Mouse (Mus musculus) intestine, embryonic 15.5 days (tissue): ENCODE data around the gene Zfp408. TPM values are rescaled to one million over a fixed set of nuclear protein-coding genes. Genes with fewer than 3 reads are reported as not detected.

Experiments used
- ATAC-seq: fragments of 200-750 bp; cut with Nextera tagmentation; 2 replicates; pipeline ENCODE4 v1.8.0; 2017; ENCODE audit warnings: moderate TSS enrichment, moderate library complexity
- H3K27ac ChIP-seq: fragments of 300-500 bp; sonication (generic); 2 replicates; pipeline ENCODE4 v1.5.1; 2015; ENCODE audit warnings: mild to moderate bottlenecking, inconsistent platforms
- H3K27me3 ChIP-seq: fragments of 300-500 bp; sonication (generic); replicated peaks from 2 replicates; pipeline ENCODE4 v1.6.1; 2015; ENCODE audit warnings: inconsistent platforms
- H3K36me3 ChIP-seq: fragments of 300-500 bp; sonication (generic); 2 replicates; pipeline ENCODE4 v1.6.1; 2015; ENCODE audit warnings: inconsistent platforms
- H3K4me1 ChIP-seq: fragments of 300-500 bp; sonication (generic); replicated peaks from 2 replicates; pipeline ENCODE4 v1.6.1; 2015; ENCODE audit warnings: inconsistent platforms
- H3K4me2 ChIP-seq: fragments of 300-500 bp; sonication (generic); replicated peaks from 2 replicates; pipeline ENCODE4 v1.6.1; 2015; ENCODE audit warnings: mild to moderate bottlenecking, inconsistent platforms
- H3K4me3 ChIP-seq: fragments of 300-500 bp; sonication (generic); replicated peaks from 2 replicates; pipeline ENCODE4 v1.5.1; 2015; ENCODE audit warnings: inconsistent platforms
- H3K9ac ChIP-seq: fragments of 300-500 bp; sonication (generic); 2 replicates; pipeline ENCODE4 v1.6.1; 2015; ENCODE audit warnings: inconsistent platforms
- H3K9me3 ChIP-seq: fragments of 300-500 bp; sonication (generic); 2 replicates; pipeline ENCODE4 v1.6.1; 2016; ENCODE audit warnings: inconsistent platforms
- whole genome bisulfite sequencing: fragments of 180-500 bp; shearing (Covaris S2); methylation state at CpG from one replicate; pipeline ENCODE4 v1.1.7; 2015; 5-methylcytosine and 5-hydroxymethylcytosine counted together
- polyA plus RNA-seq: library from polyadenylated mRNA; unstranded; fragments of >200 nt; fragmentation: Nextera tagmentation; extraction: Ambion mirVana; gene quantifications from 2 replicates; pipeline ENCODE4 v1.2.1, GENCODE M21; 2015

The Zfp408 gene
- 7.8 and 8.0 TPM in 2 replicates for polyA plus RNA-seq

DNA sequence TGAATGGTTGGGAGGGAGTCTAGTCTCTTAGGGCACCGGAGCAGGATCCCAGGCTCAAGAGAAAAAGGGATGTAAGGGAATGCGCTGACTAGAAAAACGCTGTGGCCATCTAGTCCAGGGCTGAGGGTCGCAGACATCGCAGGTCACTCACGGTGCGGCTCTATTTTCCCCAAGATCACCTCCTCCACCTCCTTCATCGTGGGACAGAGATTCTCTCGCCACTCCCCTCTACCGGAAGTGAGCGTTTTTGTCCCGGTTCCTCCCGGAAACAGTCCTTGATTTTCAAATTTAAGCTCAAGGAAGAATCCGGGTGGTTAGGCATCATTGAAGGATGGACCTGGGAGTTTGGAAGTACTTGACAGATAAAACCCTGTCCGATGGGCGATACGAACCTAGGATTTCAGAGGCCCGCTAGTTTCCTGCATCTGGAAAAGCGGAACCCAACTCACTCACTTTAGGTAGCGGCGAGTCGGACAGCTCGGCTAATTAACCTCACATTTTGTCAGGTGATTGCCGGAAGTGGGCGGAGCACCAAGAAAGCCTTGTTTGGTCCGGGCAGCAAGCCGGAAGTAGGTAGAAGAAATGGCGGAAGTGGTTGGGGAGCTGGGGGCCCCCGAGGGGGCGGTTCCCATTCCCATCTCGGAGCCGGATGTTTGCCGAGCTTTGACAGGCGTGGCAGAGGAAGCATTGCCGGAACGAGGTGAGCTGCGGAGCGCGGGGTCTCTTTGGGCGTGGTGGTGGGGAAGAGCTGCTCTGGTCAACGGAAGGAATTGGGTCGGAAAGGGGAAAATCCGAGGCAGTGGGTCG lies at the start of gene Zfp408, which contains the start of gene Arhgap1:
Zfp408 (minus strand) TSS at position 239 of the 807 bp plus-strand sequence.
Arhgap1 (plus strand) TSS at position 308 of the 807 bp plus-strand sequence.
- WGBS = under 1% methylated on average over 44 of the region's 44 CpGs
- Histone ChIP-seq H3K9me3 (no peaks in the 10 kb centered on the region), H3K4me3 (peak within 1 kb of the TSS; percentile 90), H3K27me3 (no peaks in the 10 kb centered on the region), H3K27ac (peak within 1 kb of the TSS; percentile 87), H3K36me3 (peaks cover 41% of the 10 kb centered on the region), H3K4me1 (peaks cover 16% of the 10 kb centered on the region; the same call in 1 of the 2 replicates), H3K9ac (peak within 1 kb of the TSS; percentile 90), H3K4me2 (peak within 1 kb of the TSS; percentile 94)
- peak; percentile 96 for ATAC-seq

DNA sequence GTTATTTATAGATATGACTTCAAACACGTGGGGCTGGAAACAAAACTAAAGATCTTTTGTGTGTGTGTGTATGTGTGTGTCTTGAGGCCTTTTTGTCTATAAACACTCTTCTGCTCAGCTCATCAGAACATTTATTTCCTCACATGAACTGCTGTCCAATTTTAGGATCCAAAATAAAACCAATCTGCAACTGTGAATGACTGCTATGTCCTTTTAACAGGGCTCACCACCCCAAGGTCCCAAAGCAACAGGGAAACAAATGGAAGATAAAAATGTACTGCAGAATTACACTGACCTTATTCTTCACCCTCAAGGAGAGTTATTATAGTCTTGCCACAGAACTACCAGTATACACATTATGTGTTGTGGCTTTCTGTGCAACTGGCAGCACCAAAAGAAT lies 49.6 kb upstream of the Zfp408 start:
- no peak overlapping the region for H3K4me2 ChIP-seq
- H3K4me1 ChIP-seq = no peaks in the 10 kb centered on the region
- H3K27ac ChIP-seq = no peak overlapping the region
- 62% methylated on average over 1 of the region's 1 CpGs for WGBS
- no peak for ATAC-seq
- H3K36me3 ChIP-seq = 0 out of 2 replicates have a peak, but pooled peaks cover 3% of the 10 kb centered on the region
- no peaks in the 10 kb centered on the region for H3K27me3 ChIP-seq
- H3K9ac ChIP-seq = no peak overlapping the region
- H3K9me3 ChIP-seq = no peaks in the 10 kb centered on the region
- H3K4me3 ChIP-seq = no peak overlapping the region

DNA sequence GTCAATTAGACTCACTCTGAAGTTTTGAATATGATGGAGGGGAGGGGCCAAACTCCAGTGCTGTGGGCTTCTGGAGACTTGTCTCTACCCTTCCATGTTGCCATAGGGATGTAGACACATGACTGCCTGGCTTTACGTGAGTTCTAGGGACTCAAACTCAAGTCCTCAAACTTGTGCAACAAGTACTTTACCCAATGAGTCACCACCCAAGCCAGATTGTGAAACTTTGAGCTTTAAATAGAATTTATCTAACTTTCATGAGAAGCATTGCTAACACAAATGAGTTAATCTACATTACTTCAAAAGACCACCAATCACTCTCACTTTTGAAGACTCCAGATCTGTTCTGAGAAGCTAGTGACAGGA lies 46.6 kb upstream of the Zfp408 start:
- H3K9ac ChIP-seq = no peak overlapping the region
- H3K4me3 ChIP-seq = no peak overlapping the region
- H3K36me3 ChIP-seq = 0 out of 2 replicates have a peak, but pooled peaks cover 3% of the 10 kb centered on the region
- H3K27me3 ChIP-seq = no peaks in the 10 kb centered on the region
- ATAC-seq = peak; percentile 83
- 61% methylated on average over 1 of the region's 1 CpGs for WGBS
- no peak overlapping the region for H3K27ac ChIP-seq
- H3K9me3 ChIP-seq = no peaks in the 10 kb centered on the region
- no peak overlapping the region for H3K4me2 ChIP-seq
- H3K4me1 ChIP-seq = no peaks in the 10 kb centered on the region

DNA sequence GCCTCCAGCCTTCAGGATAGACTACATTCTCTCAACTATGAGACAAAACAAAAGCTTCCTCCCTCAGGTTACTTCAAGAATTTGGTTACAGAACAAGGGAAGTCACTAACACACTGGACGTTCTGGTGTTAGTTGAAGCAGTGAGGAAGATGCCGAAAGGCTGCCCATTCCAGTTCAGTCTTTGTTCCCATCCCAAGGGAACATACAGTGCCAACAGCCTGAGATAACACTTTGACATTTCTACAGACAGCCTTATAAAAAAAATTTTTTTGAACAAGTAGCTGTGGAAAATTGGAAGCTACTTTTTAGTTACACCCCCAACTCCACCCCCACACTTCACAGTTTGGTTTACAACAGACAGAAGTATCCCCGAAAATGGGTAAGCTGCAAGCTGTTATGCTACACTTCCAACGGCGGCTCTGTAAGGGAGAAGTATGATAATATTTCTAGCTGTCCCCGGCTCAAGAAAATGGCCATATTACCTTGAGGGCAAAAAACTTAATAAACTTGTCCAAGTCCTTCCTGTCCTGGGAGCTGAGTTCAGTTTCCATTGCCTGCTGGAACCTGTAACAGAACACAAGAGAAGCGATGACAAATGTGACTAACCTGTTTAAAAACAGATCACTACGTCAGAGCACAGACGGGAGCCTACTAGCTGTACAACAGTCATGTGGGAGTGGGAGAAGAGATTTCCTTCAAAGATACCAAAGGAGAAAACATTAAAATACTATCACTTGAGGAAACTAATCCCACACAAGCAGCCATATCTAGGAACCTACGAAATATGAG lies 46.0 kb upstream of the Zfp408 start:
- H3K9ac ChIP-seq = no peak overlapping the region
- no peaks in the 10 kb centered on the region for H3K4me1 ChIP-seq
- WGBS = 88% methylated on average over 10 of the region's 10 CpGs
- H3K9me3 ChIP-seq = no peaks in the 10 kb centered on the region
- no peak overlapping the region for H3K4me2 ChIP-seq
- H3K27me3 ChIP-seq = no peaks in the 10 kb centered on the region
- H3K36me3 ChIP-seq = 0 out of 2 replicates have a peak, but pooled peaks cover 5% of the 10 kb centered on the region
- peak; percentile 47; the same call in 1 of the 2 replicates for ATAC-seq
- H3K27ac ChIP-seq = no peak overlapping the region
- H3K4me3 ChIP-seq = no peak overlapping the region

DNA sequence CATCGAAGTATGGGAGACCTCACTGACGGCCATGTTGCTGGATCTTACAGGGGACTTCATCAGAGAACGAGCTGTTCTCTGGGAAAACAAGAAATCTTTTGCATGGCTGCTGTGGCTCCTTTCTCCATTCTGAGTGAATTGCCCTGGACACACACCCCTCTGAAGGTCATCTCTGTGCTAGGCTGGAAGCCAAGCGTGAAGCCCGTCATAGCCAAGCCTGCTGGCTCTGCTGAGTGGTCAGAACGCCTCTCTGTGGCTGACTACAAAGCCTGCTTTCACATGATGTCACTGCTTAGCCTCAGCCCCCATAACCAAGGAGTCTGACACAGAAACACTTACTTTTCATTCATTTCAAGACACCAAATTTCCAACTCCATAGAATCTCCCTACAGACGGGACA lies 39.9 kb upstream of the Zfp408 start:
- Histone ChIP-seq H3K4me2 (no peak overlapping the region), H3K4me1 (no peaks in the 10 kb centered on the region), H3K27me3 (no peaks in the 10 kb centered on the region), H3K27ac (no peak overlapping the region), H3K36me3 (peaks cover 11% of the 10 kb centered on the region), H3K4me3 (no peak overlapping the region), H3K9ac (no peak overlapping the region), H3K9me3 (no peaks in the 10 kb centered on the region)
- no peak for ATAC-seq
- whole genome bisulfite sequencing = 82% methylated on average over 7 of the region's 7 CpGs

DNA sequence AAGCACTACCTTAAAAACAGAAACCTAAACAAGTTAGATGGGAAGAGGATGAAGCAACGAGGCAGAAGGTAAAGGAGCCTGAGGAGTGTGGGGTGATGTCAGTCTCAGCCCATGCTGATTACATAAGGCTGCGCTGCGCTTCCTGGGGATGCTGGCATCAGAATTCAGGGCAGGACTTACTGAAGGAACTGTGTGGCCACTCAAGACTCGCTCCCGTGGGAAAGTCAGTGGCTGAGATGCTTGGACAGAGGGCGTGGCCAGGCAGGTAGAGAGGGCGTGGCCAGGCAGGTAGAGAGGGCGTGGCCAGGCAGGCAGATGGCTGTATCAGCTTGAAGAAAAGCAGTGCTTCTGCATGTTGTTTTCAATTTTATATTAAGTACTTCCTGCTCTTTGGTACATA lies 34.3 kb upstream of the Zfp408 start:
- Histone ChIP-seq H3K9me3 (no peaks in the 10 kb centered on the region), H3K4me2 (no peak overlapping the region), H3K27ac (no peak overlapping the region), H3K4me1 (no peaks in the 10 kb centered on the region), H3K27me3 (no peaks in the 10 kb centered on the region), H3K9ac (no peak overlapping the region), H3K4me3 (no peak overlapping the region), H3K36me3 (peaks cover 14% of the 10 kb centered on the region)
- peak; percentile 43; the same call in 1 of the 2 replicates for ATAC-seq
- 74% methylated on average over 8 of the region's 8 CpGs for WGBS

DNA sequence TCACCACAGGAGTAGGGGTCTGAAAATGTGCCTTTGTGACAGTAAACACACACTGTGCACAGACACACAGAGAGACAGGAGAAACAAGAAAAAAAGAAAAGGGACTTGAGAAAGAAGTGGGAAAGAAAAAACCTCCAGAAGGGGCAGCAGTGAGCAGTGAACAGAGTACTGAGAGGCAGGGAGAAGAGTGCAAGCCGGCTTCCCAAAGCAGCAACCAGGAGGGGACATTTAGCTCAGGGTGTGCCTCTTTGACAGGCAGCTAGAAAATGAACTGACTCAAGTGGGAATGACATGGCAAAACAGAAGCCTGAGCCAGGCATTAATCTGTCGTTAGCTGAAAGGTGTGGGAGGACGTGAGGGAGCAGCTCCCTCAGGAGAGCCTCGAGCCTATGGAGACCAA lies 33.3 kb upstream of the Zfp408 start:
- Histone ChIP-seq H3K9ac (no peak overlapping the region), H3K4me1 (no peaks in the 10 kb centered on the region), H3K4me2 (no peak overlapping the region), H3K9me3 (no peaks in the 10 kb centered on the region), H3K27me3 (no peaks in the 10 kb centered on the region), H3K27ac (no peak overlapping the region), H3K36me3 (peaks cover 13% of the 10 kb centered on the region), H3K4me3 (no peak overlapping the region)
- 68% methylated on average over 4 of the region's 4 CpGs for WGBS
- no peak for ATAC-seq

DNA sequence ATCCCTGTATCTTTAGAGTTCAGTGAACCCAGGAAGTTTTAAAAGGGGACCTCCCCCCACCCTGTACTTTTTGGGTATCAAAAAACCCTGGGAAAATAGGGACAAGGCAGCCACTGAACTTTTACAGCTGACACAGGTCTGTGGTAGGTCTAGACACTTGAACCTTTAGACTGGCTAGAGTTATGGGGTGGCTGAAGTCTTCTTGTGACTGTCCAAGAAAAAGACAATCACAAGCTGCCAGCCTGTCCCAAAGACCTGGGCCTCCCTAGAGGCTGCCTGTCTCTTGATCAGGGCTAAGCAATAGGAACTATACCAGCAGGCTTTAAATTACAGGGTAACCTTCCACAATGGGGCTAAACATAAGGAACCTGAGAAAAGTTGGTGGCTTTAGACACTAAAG lies 27.4 kb upstream of the Zfp408 start:
- Histone ChIP-seq H3K27ac (no peak overlapping the region), H3K36me3 (peaks cover 20% of the 10 kb centered on the region; the same call in 1 of the 2 replicates)

DNA sequence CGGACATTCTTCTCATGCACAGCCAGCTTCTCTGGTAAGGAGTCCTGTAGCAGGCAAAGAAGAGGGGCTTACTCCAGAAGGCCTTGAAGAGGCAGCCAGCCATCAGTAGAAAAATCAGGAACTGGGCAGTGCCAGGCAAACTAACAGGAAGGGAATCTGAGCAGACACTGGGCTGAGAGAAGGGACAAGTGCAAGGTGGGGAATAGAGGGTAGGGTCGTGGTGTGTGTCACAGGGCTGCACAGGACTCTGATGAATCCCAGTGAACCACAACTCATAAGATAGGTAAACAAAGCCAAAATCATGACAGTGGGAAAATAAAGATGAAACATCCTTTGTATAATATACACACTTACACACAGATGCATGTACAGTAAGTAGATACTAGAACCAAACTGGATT lies 26.8 kb upstream of the Zfp408 start:
- no peak overlapping the region for H3K27ac ChIP-seq
- H3K9me3 ChIP-seq = no peaks in the 10 kb centered on the region
- H3K4me1 ChIP-seq = no peaks in the 10 kb centered on the region
- no peak overlapping the region for H3K4me3 ChIP-seq
- no peaks in the 10 kb centered on the region for H3K27me3 ChIP-seq
- no peak overlapping the region for H3K4me2 ChIP-seq
- H3K36me3 ChIP-seq = peaks cover 20% of the 10 kb centered on the region; the same call in 1 of the 2 replicates
- H3K9ac ChIP-seq = no peak overlapping the region
- WGBS = 72% methylated on average over 2 of the region's 2 CpGs
- no peak for ATAC-seq

More for the DNA sequence above, 27.4 kb upstream of the Zfp408 start:
- Histone ChIP-seq H3K9ac (no peak overlapping the region), H3K4me2 (no peak overlapping the region), H3K4me1 (no peaks in the 10 kb centered on the region), H3K27me3 (no peaks in the 10 kb centered on the region), H3K9me3 (no peaks in the 10 kb centered on the region), H3K4me3 (no peak overlapping the region)
- ATAC-seq = no peak

DNA sequence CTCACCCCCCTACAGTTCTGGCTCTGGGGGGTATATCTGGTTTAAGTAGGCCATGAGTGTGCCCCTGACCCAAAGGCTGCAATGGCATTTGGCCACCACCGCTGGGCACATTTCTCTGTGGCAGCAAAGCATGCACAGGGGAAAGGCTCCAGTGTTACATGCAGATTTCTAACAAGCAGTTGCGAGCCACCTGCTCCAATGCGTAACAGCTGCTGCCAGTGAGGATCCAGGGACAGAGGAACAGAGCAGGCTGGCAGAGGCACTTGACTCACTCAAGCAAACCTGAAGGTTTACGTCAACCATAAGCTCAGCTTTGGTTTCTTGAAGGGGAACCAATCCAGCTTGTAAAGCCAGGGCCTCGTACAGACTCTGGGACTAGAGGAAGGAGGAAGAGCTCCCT lies 25.3 kb upstream of the Zfp408 start:
- peaks cover 26% of the 10 kb centered on the region for H3K36me3 ChIP-seq
- no peak overlapping the region for H3K4me2 ChIP-seq
- WGBS = 90% methylated on average over 5 of the region's 5 CpGs
- no peak for ATAC-seq
- H3K9ac ChIP-seq = no peak overlapping the region
- H3K27me3 ChIP-seq = no peaks in the 10 kb centered on the region
- H3K4me1 ChIP-seq = no peaks in the 10 kb centered on the region
- H3K27ac ChIP-seq = no peak overlapping the region
- H3K9me3 ChIP-seq = no peaks in the 10 kb centered on the region
- no peak overlapping the region for H3K4me3 ChIP-seq

DNA sequence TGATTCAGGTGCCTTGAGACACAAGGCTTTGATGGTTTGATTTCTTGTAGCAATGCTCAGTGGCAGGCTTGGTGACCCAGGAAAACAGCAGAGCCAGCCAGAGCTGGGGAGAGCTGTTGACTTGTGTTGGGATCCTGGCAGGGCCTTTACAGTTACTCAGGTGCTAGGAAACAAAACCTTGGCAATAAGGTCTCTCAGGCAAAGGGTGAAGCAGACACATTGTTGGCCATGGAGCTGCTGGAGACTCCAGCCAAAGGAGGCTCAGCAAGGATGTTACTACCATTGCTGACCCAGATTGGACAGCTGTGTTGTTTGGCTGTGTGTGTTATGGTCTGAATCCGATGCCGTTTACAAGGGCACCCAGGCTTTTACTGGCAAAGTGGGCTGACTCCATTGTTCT lies 24.0 kb upstream of the Zfp408 start:
- H3K4me1 ChIP-seq = no peaks in the 10 kb centered on the region
- H3K4me3 ChIP-seq = no peak overlapping the region
- no peak overlapping the region for H3K9ac ChIP-seq
- no peaks in the 10 kb centered on the region for H3K9me3 ChIP-seq
- no peak overlapping the region for H3K27ac ChIP-seq
- WGBS = 93% methylated on average over 2 of the region's 2 CpGs
- no peak for ATAC-seq
- H3K27me3 ChIP-seq = no peaks in the 10 kb centered on the region
- peaks cover 34% of the 10 kb centered on the region for H3K36me3 ChIP-seq
- H3K4me2 ChIP-seq = no peak overlapping the region

DNA sequence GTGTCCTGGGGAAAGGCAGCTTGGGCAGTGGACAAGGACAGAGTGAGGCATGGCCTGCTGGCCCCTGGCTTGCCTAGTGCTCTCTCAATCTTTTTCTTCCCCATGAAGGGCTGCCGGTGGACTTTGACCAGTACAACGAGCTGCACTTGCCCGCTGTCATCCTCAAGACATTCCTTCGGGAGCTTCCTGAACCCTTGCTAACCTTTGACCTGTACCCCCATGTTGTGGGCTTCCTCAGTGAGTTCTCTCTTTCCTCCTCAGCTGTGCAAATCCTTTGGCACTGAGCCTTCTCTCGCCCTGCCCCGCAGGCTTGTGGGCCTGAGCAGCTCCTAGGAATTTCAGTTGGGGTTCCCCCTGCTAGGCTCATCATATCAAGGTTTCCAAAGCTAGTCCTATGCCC lies 20.4 kb upstream of the Zfp408 start:
- Histone ChIP-seq H3K27me3 (no peaks in the 10 kb centered on the region), H3K4me1 (no peaks in the 10 kb centered on the region), H3K9me3 (no peaks in the 10 kb centered on the region), H3K36me3 (peaks cover 33% of the 10 kb centered on the region), H3K4me3 (no peak overlapping the region), H3K9ac (no peak overlapping the region), H3K27ac (no peak overlapping the region), H3K4me2 (no peak overlapping the region)
- ATAC-seq = no peak
- 86% methylated on average over 6 of the region's 6 CpGs for WGBS
